Comparison of ENCODE assay signal across 20 mouse cellular contexts in genomic region chr11:105913580-105913979, GRCm38 (mm10). TPM values are rescaled to one million over a fixed set of nuclear protein-coding genes. Genes with fewer than 3 reads are reported as not detected.
DNase-seq lines count a peak whose midpoint lies in the region; ATAC-seq lines count a peak whose summit lies in the region.
"Had no signal": no experiment of that assay in that cellular context is flagged by ENCODE, and none has a peak within 500 bp of the region (broad histone marks: within the 10 kb centered on the region; RNA-seq: fewer than 3 reads in every experiment).

No protein-coding gene starts in this region.

- peak; percentile 71 for ATAC-seq in frontal cortex, adult (ENCODE audit: low TSS enrichment)
- ATAC-seq: forebrain, postnatal 0 days; liver, embryonic 12.5 days had no signal

- intact Hi-C loops in left cerebral cortex, postnatal 4 days (cut with DNase I) = loop anchor here (5.0 to 10.0 kb wide), 2 partner anchors 566 to 659 kb away; no protein-coding TSS in a partner anchor
- intact Hi-C loops in left cerebral cortex, postnatal 25 days (cut with DNase I) = loop anchor here (5.0 kb wide), 5 partner anchors 226 to 646 kb away; no protein-coding TSS in a partner anchor

- DNase-seq in frontal cortex, postnatal 10 days (ENCODE audit: low spot score in 2 of 2) = no peak
- DNase-seq in left cerebral cortex, adult 11 months (ENCODE audit: low spot score) = peak; percentile 50
- no peak for DNase-seq in left cerebral cortex, postnatal 4 days
- DNase-seq in ES-CJ7 (ENCODE audit: low read depth, low spot score) = peak; percentile 67
- peak; percentile 30 to 69 for DNase-seq in left cerebral cortex, postnatal 25 days (ENCODE audit: low spot score in 2 of 2)
- DNase-seq in lung, postnatal 4 days = no peak
- DNase-seq: adrenal gland, adult 2 months; cerebellum, adult 11-12 months; cerebellum, postnatal 10 days; forebrain, postnatal 0 days; gastrocnemius, postnatal 25 days; heart, adult 2 months; heart, postnatal 36 days; kidney, adult 18-20 months; lung, adult 18-20 months; lung, postnatal 10 days; thymus, adult 18-20 months; thymus, postnatal 36 days had no signal

RNA-seq across cellular contexts. Expression of gene Cyb561, which starts 39.6 kb away (rescaled TPM):
- 10 to 100 TPM; 36.6 to 38.9 TPM for total RNA-seq in left cerebral cortex, postnatal 4 days (2021)
- 10 to 100 TPM; 85.8 to 88.9 TPM for total RNA-seq in left cerebral cortex, postnatal 25 days (2021)

RNA-seq across cellular contexts. Expression of gene Ace, which starts 54.2 kb away (rescaled TPM):
- 1 to 10 TPM; 8.1 to 9.8 TPM for total RNA-seq in left cerebral cortex, postnatal 4 days (2021)
- 10 to 100 TPM; 10.9 to 12.2 TPM for total RNA-seq in left cerebral cortex, postnatal 25 days (2021)

Comparison
In these comparisons a context has a peak if more than half of its experiments do, and no peak if none do; other contexts are left out.
1. DNase-seq: peak in left cerebral cortex, adult 11 months (single experiment), ES-CJ7 (single experiment) and left cerebral cortex, postnatal 25 days (2 of 2); none in frontal cortex, postnatal 10 days (0 of 2), left cerebral cortex, postnatal 4 days (single experiment) and lung, postnatal 4 days (0 of 2).